Mouse (Mus musculus) embryonic fibroblast, embryonic 13.5 days (primary cell): ENCODE results near the gene Avpi1. TPM values are rescaled to one million over a fixed set of nuclear protein-coding genes. Genes with fewer than 3 reads are reported as not detected.

Source experiments
- H3K27ac ChIP-seq: 2 replicates; pipeline ENCODE4 v1.5.1; 2012; ENCODE audit warnings: low read length, control low read depth, inconsistent platforms; ENCODE audit not compliant: insufficient read depth
- H3K4me1 ChIP-seq: 2 replicates; pipeline ENCODE4 v1.6.1; 2011; ENCODE audit warnings: low read length; ENCODE audit not compliant: control insufficient read depth, insufficient read depth
- H3K4me3 ChIP-seq: 2 replicates; pipeline ENCODE4 v1.5.1; 2011; ENCODE audit warnings: mild to moderate bottlenecking, control low read depth, low read length; ENCODE audit not compliant: insufficient read depth
- CTCF ChIP-seq: IDR thresholded peaks from 2 replicates; pipeline ENCODE4 v1.5.1; 2011; ENCODE audit warnings: mild to moderate bottlenecking, control low read depth, low read length, moderate library complexity, borderline replicate concordance; ENCODE audit not compliant: insufficient read depth
- POLR2A ChIP-seq: IDR thresholded peaks from 2 replicates; pipeline ENCODE4 v1.6.1; 2011; ENCODE audit warnings: low read depth, mild to moderate bottlenecking, control low read depth, low read length, moderate library complexity
- polyA plus RNA-seq: library from polyadenylated mRNA; stranded (reverse); fragments of >200 nt; gene quantifications from 2 replicates; pipeline ENCODE4 v1.2.4, GENCODE M21; 2011; ENCODE audit warnings: low read depth; ENCODE audit not compliant: missing spikeins, insufficient read length

The Avpi1 gene
- polyA plus RNA-seq = 18.4 TPM in 2 replicates

DNA sequence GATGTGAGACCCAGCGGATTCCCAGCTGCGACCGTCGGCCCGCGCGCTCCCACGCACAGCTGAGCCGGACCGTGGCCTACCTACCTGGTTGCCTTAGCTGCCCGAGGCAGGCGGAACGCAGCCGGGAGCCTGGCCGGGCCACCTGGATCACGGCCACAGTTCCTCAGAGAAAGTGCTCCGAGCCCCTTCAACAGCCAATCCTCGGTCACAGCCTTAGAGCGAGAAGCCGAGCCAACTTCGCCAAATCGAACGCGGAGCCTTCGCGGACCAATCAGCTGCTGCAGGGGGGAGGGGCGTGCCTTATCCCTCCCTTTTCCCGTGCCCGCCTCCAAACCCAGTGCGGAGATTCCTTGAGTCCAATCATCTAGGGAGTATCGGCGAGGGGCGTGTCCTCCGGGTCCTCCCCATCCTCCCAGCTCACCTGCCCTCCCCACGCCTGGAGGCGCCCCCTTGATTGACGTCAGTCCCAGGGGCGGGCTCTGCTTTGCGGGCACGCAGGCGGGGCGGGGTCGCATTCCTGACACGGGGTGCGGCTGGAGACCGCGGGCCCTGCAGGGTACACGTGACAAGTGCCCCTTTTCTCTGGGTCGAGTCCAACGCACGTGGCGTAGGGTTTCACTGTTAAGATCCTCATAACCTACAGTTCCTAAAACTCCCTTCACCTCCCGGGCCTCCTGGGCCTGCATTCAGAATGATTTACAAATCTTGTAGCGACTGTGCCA is at the start of gene Avpi1:
Gene Avpi1 (minus strand): TSS at position 273 of the 722 bp plus-strand sequence.
- Histone ChIP-seq H3K4me1 (peaks cover 5% of the 10 kb centered on the region), H3K27ac (peak within 1 kb of the TSS; percentile 89), H3K4me3 (peak within 1 kb of the TSS; percentile 77)
- peak; percentile 92 for TF ChIP-seq POLR2A
- no peak for TF ChIP-seq CTCF

DNA sequence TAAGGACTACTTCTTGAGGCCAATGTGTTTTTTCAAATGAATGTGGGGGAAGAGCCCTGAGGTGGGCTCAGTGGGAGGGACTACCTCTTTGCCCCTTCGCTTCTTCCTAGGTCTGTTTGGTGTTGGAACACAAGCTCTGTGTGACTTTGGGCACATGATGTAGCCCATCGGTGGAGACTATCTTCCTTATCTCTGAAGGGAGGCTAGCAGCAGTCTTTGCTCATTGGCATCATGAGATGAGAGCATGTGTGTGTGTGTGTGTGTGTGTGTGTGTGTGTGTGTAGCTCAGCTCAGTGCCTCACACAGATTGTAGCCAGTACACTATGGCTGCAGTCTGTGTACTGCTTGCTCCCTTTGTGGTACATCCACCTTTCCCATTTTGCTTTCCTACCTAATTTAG is 48.6 kb upstream of the Avpi1 start:
- no peaks in the 10 kb centered on the region for H3K4me1 ChIP-seq
- no peak overlapping the region for H3K27ac ChIP-seq
- TF ChIP-seq POLR2A (no peak), CTCF (no peak)
- no peak overlapping the region for H3K4me3 ChIP-seq

DNA sequence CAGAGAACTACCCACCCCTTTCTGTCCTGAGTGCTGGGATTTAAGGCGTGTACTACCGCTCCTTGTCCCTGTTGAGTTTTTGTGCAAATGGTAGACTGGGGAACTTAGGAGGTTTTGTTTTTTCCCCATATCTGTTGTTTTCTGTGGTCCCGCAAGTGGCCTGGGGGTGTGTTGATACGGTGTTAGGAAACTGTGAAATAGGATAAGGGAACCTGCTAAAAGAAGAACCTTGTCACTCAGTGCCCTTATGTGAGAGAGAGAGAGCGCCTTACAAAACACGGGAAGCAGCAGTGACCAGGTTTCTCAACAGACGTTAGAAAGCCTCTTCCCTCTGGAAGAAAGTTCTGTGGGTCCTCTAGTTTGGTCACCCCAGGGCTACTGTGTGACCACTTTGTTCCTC is 48.0 kb upstream of the Avpi1 start:
- TF ChIP-seq POLR2A = no peak
- TF ChIP-seq CTCF = no peak
- Histone ChIP-seq H3K27ac (no peak overlapping the region), H3K4me1 (no peaks in the 10 kb centered on the region), H3K4me3 (no peak overlapping the region)

DNA sequence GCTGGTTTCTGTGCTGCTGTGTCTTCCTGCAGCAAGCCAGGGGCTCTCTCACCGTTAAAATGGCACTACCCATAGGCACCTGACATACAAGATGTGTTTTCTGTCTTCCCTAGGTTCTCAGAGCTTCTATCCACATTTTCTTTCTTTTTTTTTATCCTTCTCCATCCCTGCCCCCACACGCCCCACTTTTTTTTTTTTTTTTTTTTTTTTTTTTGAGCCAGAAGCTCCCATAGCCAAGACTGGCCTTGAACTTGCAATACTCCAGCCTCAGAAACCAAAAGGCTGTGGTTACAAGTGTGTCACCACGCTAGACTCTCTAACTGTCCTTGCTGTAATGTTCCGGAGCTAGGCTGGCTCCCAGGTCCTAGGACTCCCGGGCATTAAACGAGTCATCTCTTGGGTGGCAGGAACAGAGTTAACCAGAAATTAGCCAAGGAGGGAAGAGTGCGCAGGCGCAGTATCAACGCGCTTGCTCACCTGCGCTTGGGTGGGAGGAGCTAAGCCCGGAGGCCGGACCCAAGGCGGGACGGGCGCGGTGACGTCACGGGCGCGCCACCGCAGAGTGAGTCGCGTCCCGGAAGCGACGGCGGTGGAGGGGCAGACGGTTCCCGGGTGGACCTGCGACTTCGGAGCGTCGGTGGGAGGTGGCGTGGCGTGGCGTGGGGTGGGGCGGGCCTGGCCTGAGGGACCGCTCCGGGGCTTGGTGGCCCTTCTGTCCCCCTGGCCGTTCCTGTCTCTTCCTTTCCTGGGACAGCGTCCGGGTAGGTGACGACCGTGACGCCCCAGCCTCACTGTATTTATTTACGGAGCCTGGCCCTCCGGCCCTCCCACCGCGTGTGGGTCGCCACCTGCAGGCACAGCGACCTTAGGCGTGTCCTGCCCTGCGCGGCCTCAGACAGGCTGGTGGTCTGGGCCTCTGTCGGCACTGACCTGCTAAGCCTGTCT is 41.4 kb upstream of the Avpi1 start:
- Histone ChIP-seq H3K4me1 (0 out of 2 replicates have a peak, but pooled peaks cover 5% of the 10 kb centered on the region), H3K27ac (no peak overlapping the region), H3K4me3 (peak overlapping the region; percentile 66)
- TF ChIP-seq CTCF = no peak
- TF ChIP-seq POLR2A = peak; percentile 86

DNA sequence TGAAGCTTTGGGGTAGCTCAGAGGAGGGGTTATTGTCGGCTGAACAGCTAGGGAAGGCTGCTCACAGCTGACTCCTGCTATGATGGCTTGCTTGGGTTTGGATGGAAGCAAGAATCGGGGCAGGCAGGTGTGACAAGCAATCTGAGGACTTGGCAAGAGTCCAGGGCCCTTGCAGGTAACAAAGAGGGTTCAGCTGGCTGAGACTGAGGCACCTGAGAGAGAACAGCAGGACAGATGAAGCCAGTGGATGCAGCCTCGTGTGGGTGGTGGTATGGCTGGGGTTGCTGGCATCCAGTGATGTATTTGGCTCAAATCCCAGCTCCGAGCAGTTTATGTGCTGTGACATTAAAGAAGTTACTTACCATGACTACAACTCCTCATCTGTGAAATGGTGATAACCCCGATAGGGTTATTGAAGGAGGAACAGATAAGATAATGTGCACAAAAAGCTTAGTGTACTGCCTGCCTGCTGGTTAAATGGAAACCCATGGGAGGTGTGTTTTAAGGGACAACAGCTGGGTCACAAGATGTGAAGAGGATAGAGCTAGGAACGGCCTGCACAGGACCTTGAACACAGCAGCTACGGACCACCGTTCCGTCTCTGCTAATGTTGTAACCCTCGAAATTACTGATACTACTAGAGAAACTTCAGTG is 40.6 kb upstream of the Avpi1 start:
- no peak for TF ChIP-seq CTCF
- no peak for TF ChIP-seq POLR2A
- Histone ChIP-seq H3K4me1 (0 out of 2 replicates have a peak, but pooled peaks cover 5% of the 10 kb centered on the region), H3K4me3 (no peak overlapping the region), H3K27ac (no peak overlapping the region)

DNA sequence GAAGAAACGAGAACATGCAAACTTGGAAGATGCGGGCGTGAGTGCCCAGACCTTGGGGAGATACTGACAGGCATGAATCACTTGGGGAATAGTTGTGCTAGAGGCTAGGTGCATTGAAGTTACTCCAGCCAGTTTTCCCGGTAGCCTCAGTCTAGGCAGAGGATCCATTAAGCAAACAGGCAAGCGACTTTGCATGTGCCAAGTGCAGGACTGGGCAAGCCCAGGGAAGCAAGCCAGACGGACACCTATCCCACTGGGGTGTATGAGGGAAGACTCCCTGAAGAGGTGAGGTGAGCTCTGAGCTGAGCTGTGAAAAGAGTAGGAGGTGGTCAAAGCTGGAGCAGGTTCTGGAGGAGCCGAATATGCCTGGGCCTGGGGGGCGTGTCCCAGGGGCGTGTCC is 38.6 kb upstream of the Avpi1 start:
- TF ChIP-seq POLR2A (no peak), CTCF (no peak)
- no peak overlapping the region for H3K4me3 ChIP-seq
- H3K27ac ChIP-seq = no peak overlapping the region
- 0 out of 2 replicates have a peak, but pooled peaks cover 5% of the 10 kb centered on the region for H3K4me1 ChIP-seq

DNA sequence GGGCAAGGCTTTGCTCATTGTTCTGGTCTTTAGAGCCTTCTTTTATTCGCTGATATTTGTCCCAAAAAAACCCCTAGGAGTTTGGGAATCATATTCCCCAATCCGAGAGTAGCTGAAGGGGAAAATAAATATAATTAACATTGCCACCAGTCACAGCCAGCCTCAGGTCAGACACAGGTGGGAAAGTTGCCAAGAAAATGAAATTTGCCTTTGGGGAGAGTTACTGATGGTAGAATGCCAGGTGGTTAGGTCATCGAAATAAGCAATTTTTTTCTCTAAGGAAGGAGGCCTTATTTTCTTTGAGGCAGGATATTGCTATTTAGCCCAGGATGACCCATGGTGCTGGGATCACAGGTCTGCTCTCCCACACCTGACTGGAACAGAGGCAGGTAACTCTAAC is 37.9 kb upstream of the Avpi1 start:
- H3K4me1 ChIP-seq = 0 out of 2 replicates have a peak, but pooled peaks cover 5% of the 10 kb centered on the region
- no peak for TF ChIP-seq CTCF
- no peak for TF ChIP-seq POLR2A
- no peak overlapping the region for H3K27ac ChIP-seq
- H3K4me3 ChIP-seq = no peak overlapping the region

DNA sequence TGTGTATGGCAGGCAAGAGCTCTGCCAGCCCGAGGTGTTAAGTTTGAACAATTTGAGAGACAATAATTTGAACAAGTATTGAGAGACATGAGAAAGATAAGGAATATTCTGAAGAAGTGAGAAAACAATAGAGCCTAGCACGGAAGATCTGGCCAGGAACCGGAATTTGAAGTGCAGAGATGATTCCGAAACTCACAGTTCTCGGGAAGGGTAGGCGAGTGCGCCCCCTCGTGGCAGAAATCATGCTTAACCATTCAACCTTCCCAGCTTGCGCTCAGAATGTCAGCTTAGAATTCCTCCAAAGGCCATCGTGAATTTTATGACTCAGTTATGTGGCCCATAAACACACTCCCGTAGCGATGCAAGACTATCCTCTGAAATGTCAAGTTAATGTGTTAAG is 37.3 kb upstream of the Avpi1 start:
- TF ChIP-seq CTCF = peak; percentile 81; the same call in 1 of the 2 replicates
- no peak; the same call in 1 of the 2 replicates for TF ChIP-seq POLR2A
- Histone ChIP-seq H3K4me3 (no peak overlapping the region), H3K4me1 (no peaks in the 10 kb centered on the region), H3K27ac (no peak overlapping the region)

DNA sequence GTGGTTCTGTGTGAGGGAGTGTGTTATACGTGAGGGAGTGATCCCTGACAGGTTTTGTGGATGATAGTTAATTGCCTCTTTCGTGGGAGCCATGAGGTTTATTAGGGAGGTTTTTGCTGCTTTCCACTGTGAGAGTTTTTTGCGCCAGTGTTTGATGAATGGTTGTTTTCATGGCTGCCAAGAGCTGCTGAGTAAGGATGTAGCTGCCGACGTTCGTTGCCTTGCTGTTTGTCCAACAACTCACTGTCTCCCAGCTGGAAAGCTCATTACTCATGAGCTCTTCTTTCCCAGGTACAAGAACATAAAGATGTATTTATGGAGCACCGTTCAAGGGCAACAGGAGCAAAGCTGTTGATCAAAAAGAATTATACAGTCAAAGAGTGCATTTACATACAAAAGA is 35.3 kb upstream of the Avpi1 start:
- Histone ChIP-seq H3K27ac (no peak overlapping the region), H3K4me3 (no peak overlapping the region), H3K4me1 (no peaks in the 10 kb centered on the region)
- TF ChIP-seq POLR2A (no peak), CTCF (no peak)

DNA sequence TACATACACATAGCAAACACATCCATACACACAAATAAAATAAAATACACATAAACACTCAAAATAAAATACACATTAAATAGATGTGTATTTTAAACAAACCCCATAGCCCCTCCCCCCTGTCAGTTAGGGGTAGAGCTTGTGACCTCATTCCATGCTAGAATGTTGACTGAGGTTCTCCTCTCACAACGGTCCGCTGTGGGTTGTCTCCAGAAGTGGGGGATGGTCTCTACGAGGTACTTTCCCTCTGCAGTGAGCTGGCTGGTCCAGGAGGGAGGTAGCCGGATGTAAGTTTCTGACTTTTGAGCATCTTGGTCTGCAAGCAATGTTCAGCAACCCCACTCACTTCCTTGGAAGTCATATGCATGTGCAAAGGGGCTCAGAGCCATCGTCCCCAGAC is 34.9 kb upstream of the Avpi1 start, which contains the start of gene Zfyve27:
Gene Zfyve27 (plus strand): TSS at position 188 of the 400 bp plus-strand sequence.
- Histone ChIP-seq H3K27ac (no peak within 1 kb of the TSS), H3K4me1 (no peaks in the 10 kb centered on the region), H3K4me3 (no peak within 1 kb of the TSS)
- no peak for TF ChIP-seq POLR2A
- no peak for TF ChIP-seq CTCF
